Mouse (Mus musculus) central nervous system, embryonic 14 days (tissue): Measurements from ENCODE around the gene Tigar. TPM values are rescaled to one million over a fixed set of nuclear protein-coding genes. Genes with fewer than 3 reads are reported as not detected.

Source experiments
- polyA plus RNA-seq: library from polyadenylated mRNA; depleted of rRNA; stranded (reverse); fragments of >200 nt; gene quantifications from 2 replicates; pipeline ENCODE4 v1.2.3, GENCODE M21; 2012; rRNA removed

The Tigar gene
- polyA plus RNA-seq = 11.9 and 14.1 TPM in 2 replicates

DNA sequence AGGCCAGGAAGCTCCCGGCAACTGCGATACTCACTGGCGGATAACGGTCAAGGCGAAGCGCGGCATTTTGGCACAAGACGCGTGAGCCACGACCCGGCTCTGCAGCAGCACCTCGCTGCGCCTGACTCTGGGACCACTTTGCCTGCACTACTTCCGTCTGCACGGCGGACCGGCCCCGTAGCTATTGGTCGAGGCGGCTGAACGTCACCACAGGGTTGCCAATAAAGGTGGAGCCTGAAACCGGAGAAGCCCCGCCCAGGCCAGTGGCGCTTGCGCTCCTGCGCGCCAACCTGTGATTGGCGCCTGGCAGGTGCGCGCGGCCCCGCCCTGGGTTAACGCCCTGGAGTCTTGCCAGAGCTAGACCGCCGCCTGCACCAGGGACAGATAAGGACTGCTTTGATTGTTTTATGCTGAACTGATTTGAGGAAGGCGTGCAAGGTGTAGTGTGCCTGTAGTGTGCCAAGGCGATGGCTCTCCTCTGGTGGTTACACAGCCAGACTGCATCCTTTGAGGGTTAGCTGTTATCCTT lies at the start of gene Tigar:
Gene Tigar, minus strand, starts transcription at position 156 of the 529 bp plus-strand sequence.

DNA sequence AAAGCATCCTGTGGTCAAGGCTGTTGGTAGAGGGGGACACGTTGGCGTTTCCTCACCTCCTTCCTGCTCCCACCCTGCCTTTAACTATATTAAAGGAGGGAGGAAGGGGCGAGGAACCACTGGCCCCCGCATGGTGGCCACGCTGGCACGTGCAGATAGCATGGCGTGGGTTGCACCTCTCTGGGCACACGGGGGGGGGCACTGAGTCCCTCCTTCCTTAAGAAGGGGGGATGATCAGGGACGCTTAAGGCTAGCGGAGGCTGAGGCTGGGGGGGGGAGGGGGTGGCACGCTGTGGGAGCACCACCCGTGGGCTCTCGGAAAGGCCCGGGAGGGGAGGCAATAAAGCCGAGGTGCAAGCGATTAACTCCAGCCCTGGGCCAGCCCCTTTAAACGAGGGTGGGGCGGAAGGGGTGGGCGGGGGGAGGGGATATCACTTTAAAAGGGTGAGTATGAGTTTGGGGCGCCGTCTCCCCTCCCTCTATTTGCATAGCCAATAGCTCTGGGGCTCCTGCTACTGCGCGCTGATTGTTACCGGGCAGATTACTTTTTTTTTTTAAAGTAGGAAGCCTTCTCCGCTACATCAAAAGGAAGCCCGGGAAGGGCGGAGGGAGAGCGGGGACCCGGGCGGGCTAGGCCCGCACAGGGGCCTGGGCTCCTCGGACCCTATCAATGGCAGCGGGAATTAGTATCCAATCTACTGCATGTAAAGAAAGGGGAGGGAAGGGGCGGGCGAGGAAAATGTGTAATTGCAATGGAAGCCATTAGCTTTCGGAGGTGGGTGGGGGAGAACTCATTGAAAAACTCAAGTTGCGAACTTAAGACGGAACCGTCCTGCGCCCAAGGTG lies 43.0 kb upstream of the Tigar start, which contains the start of gene Ccnd2:
Gene Ccnd2, minus strand, starts transcription at position 88 of the 846 bp plus-strand sequence.

GRCm38 (mm10) chr6:127072817-127073216 lies 36.5 kb downstream of the Tigar start, which contains the start of gene Fgf23:
TSS of gene Fgf23 (plus strand) at chr6:127072902.

Other genes starting within 250 kb of the Tigar start
- gene Dyrk4, start 187.7 kb downstream of the Tigar start, polyA plus RNA-seq = 0.05 and 0.18 TPM in 2 replicates
- 30.5 and 35.7 TPM in 2 replicates for gene Rad51ap1, start 170.0 kb downstream of the Tigar start, polyA plus RNA-seq
- gene D6Wsu163e, start 169.6 kb downstream of the Tigar start, polyA plus RNA-seq = 20.7 and 22.8 TPM in 2 replicates
- gene Fgf6, start 94.0 kb downstream of the Tigar start, polyA plus RNA-seq = 0.39 TPM in 1 of 2 replicates, not detected in the other
- 0.51 and 0.53 TPM in 2 replicates for gene Fgf23, start 36.7 kb downstream of the Tigar start, polyA plus RNA-seq
- gene Ccnd2, start 42.6 kb upstream of the Tigar start, polyA plus RNA-seq = 114 and 176 TPM in 2 replicates